In the genomic region with DNA sequence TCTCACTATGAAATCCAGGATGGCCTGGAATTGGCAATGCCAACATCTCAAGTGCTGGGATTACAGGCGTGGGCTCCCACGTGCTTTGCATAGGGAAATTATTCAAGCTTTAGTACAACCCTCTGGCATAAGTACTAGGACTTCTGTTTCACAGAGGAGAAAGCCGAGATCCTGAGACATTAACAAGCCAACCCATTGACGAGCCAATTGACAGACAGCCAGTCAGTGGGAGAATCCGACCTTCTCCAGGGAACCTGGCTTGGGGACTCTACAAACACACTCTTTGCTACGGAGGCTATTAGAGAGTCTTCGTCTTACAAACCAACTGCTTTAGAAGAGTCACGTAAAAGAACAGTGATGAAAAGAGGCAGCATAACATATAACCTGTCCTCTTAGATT, we compare ENCODE assay signal across 30 mouse cellular contexts. TPM values are rescaled to one million over a fixed set of nuclear protein-coding genes. Genes with fewer than 3 reads are reported as not detected.
DNase-seq lines count a peak whose midpoint lies in the region; ATAC-seq and TF ChIP-seq lines count a peak whose summit lies in the region.
"Had no signal": no experiment of that assay in that cellular context is flagged by ENCODE, and none has a peak within 500 bp of the region (broad histone marks: within the 10 kb centered on the region; RNA-seq: fewer than 3 reads in every experiment).

No protein-coding gene starts in this region.

- H3K27ac ChIP-seq in forebrain, embryonic 14.5 days (ENCODE audit: low read depth, low read length), result no peak overlapping the region
- H3K27ac ChIP-seq in forebrain, embryonic 16.5 days (ENCODE audit: low read length), result no peak overlapping the region
- H3K27ac ChIP-seq in hindbrain, postnatal 0 days, result 0 out of 2 replicates have a peak overlapping the region, but pooled peaks have one; percentile 72
- no peak overlapping the region for H3K27ac ChIP-seq in hindbrain, embryonic 12.5 days
- H3K27ac ChIP-seq: embryonic facial prominence, embryonic 12.5 days; liver, embryonic 14.5 days; macrophage had no signal

- no peak overlapping the region for H3K4me3 ChIP-seq in forebrain, embryonic 14.5 days (ENCODE audit: low read depth, low read length)
- no peak overlapping the region for H3K4me3 ChIP-seq in forebrain, embryonic 16.5 days (replicated peaks; ENCODE audit: low read length)
- H3K4me3 ChIP-seq in hindbrain, postnatal 0 days (ENCODE audit: low read length), result no peak overlapping the region
- no peak overlapping the region for H3K4me3 ChIP-seq in hindbrain, embryonic 12.5 days
- H3K4me3 ChIP-seq: myocyte; neural tube, embryonic 13.5 days had no signal

- peak; percentile 33 for DNase-seq in forebrain, embryonic 14.5 days (ENCODE audit: low spot score)
- DNase-seq in hindbrain, postnatal 0 days (ENCODE audit: low spot score), result peak; percentile 53
- peak; percentile 40 to 48 for DNase-seq in right cerebral cortex, postnatal 10 days (ENCODE audit: low spot score in 2 of 2)
- no peak for DNase-seq in right cerebral cortex, postnatal 25 days
- no peak for DNase-seq in spleen, adult 12 weeks (ENCODE audit: low spot score)
- DNase-seq: adrenal gland, postnatal 25 days; cerebellum, adult 8-10 months; gastrocnemius, postnatal 25 days; heart, adult 18-20 months; heart, postnatal 4 days; kidney, postnatal 10 days; layer of hippocampus, postnatal 36 days; liver; lung, adult 2 months; lung, postnatal 10 days; right cerebral cortex, postnatal 14 days; spleen, adult 18-20 months; thymus, adult 2 months had no signal

- TF ChIP-seq CTCF in hindbrain, postnatal 0 days (IDR thresholded peaks at IDR 0.05; ENCODE audit: low read depth), result no peak

- no peak overlapping the region for H3K4me2 ChIP-seq in forebrain, embryonic 14.5 days (ENCODE audit: low read length)
- H3K4me2 ChIP-seq in forebrain, embryonic 16.5 days (ENCODE audit: low read length), result no peak overlapping the region
- no peak overlapping the region for H3K4me2 ChIP-seq in hindbrain, postnatal 0 days (ENCODE audit: low read depth, low read length)
- H3K4me2 ChIP-seq in hindbrain, embryonic 12.5 days (replicated peaks), result no peak overlapping the region

- H3K9ac ChIP-seq in forebrain, embryonic 14.5 days (ENCODE audit: low read length), result no peak overlapping the region
- H3K9ac ChIP-seq in forebrain, embryonic 16.5 days (replicated peaks; ENCODE audit: low read depth, low read length), result no peak overlapping the region
- H3K9ac ChIP-seq in hindbrain, postnatal 0 days (replicated peaks; ENCODE audit: low read length), result no peak overlapping the region
- H3K9ac ChIP-seq in hindbrain, embryonic 12.5 days, result no peak overlapping the region
- H3K9ac ChIP-seq: embryonic facial prominence, embryonic 12.5 days; liver, embryonic 14.5 days had no signal

- 74% methylated on average over 8 of the region's 8 CpGs for WGBS in forebrain, embryonic 14.5 days
- whole genome bisulfite sequencing in forebrain, embryonic 16.5 days, result 59% methylated on average over 8 of the region's 8 CpGs
- WGBS in hindbrain, postnatal 0 days, result 65% methylated on average over 8 of the region's 8 CpGs
- WGBS in hindbrain, embryonic 12.5 days, result 82% methylated on average over 8 of the region's 8 CpGs

- no peak for ATAC-seq in forebrain, embryonic 14.5 days
- no peak for ATAC-seq in forebrain, embryonic 16.5 days
- no peak for ATAC-seq in hindbrain, postnatal 0 days
- no peak for ATAC-seq in hindbrain, embryonic 12.5 days (ENCODE audit: low FRiP score)
- ATAC-seq: intestine, postnatal 0 days; midbrain, embryonic 16.5 days had no signal

- H3K27me3 ChIP-seq in forebrain, embryonic 14.5 days (replicated peaks; ENCODE audit: control insufficient read depth, insufficient read depth, low read length), result no peaks in the 10 kb centered on the region
- no peaks in the 10 kb centered on the region for H3K27me3 ChIP-seq in forebrain, embryonic 16.5 days (replicated peaks; ENCODE audit: control insufficient read depth, insufficient read depth, low read length)
- no peaks in the 10 kb centered on the region for H3K27me3 ChIP-seq in hindbrain, postnatal 0 days (ENCODE audit: insufficient read depth, low read length)
- H3K27me3 ChIP-seq in hindbrain, embryonic 12.5 days, result no peaks in the 10 kb centered on the region; the same call in 1 of the 2 replicates
- H3K27me3 ChIP-seq: embryonic facial prominence, embryonic 12.5 days; neural tube, embryonic 13.5 days had no signal

- H3K9me3 ChIP-seq in forebrain, embryonic 14.5 days (replicated peaks; ENCODE audit: control insufficient read depth, low read length), result no peaks in the 10 kb centered on the region
- H3K9me3 ChIP-seq in forebrain, embryonic 16.5 days (ENCODE audit: control insufficient read depth, low read length), result no peaks in the 10 kb centered on the region
- H3K9me3 ChIP-seq in hindbrain, postnatal 0 days (ENCODE audit: low read length), result no peaks in the 10 kb centered on the region
- H3K9me3 ChIP-seq in hindbrain, embryonic 12.5 days (replicated peaks), result no peaks in the 10 kb centered on the region
- H3K9me3 ChIP-seq: embryonic facial prominence, embryonic 12.5 days; neural tube, embryonic 13.5 days had no signal

- H3K4me1 ChIP-seq in forebrain, embryonic 14.5 days (ENCODE audit: control insufficient read depth, insufficient read depth, low read length), result peaks cover 10% of the 10 kb centered on the region
- peaks cover 20% of the 10 kb centered on the region for H3K4me1 ChIP-seq in forebrain, embryonic 16.5 days (replicated peaks; ENCODE audit: control insufficient read depth, insufficient read depth, low read length)
- peaks cover 10% of the 10 kb centered on the region for H3K4me1 ChIP-seq in hindbrain, postnatal 0 days (ENCODE audit: insufficient read depth, low read length)
- H3K4me1 ChIP-seq in hindbrain, embryonic 12.5 days, result peaks cover 10% of the 10 kb centered on the region

- no peaks in the 10 kb centered on the region for H3K36me3 ChIP-seq in forebrain, embryonic 14.5 days (ENCODE audit: control insufficient read depth, insufficient read depth, low read length)
- no peaks in the 10 kb centered on the region for H3K36me3 ChIP-seq in forebrain, embryonic 16.5 days (ENCODE audit: control insufficient read depth, insufficient read depth)
- no peaks in the 10 kb centered on the region for H3K36me3 ChIP-seq in hindbrain, postnatal 0 days (ENCODE audit: insufficient read depth, low read length)
- no peaks in the 10 kb centered on the region for H3K36me3 ChIP-seq in hindbrain, embryonic 12.5 days
- H3K36me3 ChIP-seq: embryonic facial prominence, embryonic 12.5 days; neural tube, embryonic 13.5 days had no signal

RNA-seq across cellular contexts. Expression of gene Lta4h, which starts 23.3 kb away (rescaled TPM):
- 97.3 and 115 TPM in 2 replicates for polyA plus RNA-seq in forebrain, embryonic 14.5 days (2014; fragmentation: Nextera tagmentation; extraction: Ambion mirVana)
- polyA plus RNA-seq in forebrain, embryonic 16.5 days (2015; fragmentation: Nextera tagmentation; extraction: Ambion mirVana), result 104 and 108 TPM in 2 replicates
- total RNA-seq in hindbrain, postnatal 0 days (2014; rRNA removed), result 38.5 and 69.2 TPM in 2 replicates
- 86.6 and 87.4 TPM in 2 replicates for polyA plus RNA-seq in hindbrain, postnatal 0 days (2015; fragmentation: Nextera tagmentation; extraction: Ambion mirVana)
- 144 and 147 TPM in 2 replicates for polyA plus RNA-seq in hindbrain, embryonic 12.5 days (2016; fragmentation: Nextera tagmentation; extraction: Ambion mirVana)

RNA-seq across cellular contexts. Expression of gene Hal, which starts 58.7 kb away (rescaled TPM):
- 0.27 TPM in 1 of 2 replicates, not detected in the other for polyA plus RNA-seq in forebrain, embryonic 14.5 days (2014; fragmentation: Nextera tagmentation; extraction: Ambion mirVana)
- 0.13 TPM in 1 of 2 replicates, not detected in the other for polyA plus RNA-seq in forebrain, embryonic 16.5 days (2015; fragmentation: Nextera tagmentation; extraction: Ambion mirVana)
- not detected in 2 replicates for total RNA-seq in hindbrain, postnatal 0 days (2014; rRNA removed)
- 0.18 and 0.29 TPM in 2 replicates for polyA plus RNA-seq in hindbrain, postnatal 0 days (2015; fragmentation: Nextera tagmentation; extraction: Ambion mirVana)
- polyA plus RNA-seq in hindbrain, embryonic 12.5 days (2016; fragmentation: Nextera tagmentation; extraction: Ambion mirVana), result 0.10 TPM in 1 of 2 replicates, not detected in the other
- total RNA-seq: megakaryocyte-erythroid progenitor cell, adult 5-6 weeks had no signal
- polyA plus RNA-seq: embryonic facial prominence, embryonic 12.5 days; frontal cortex, adult 2 months; heart, embryonic 11.5 days; midbrain, embryonic 16.5 days; neural tube, embryonic 13.5 days had no signal

Comparison
In these comparisons a context has a peak if more than half of its experiments do, and no peak if none do; other contexts are left out.
1. DNase-seq: peak in forebrain, embryonic 14.5 days (single experiment), hindbrain, postnatal 0 days (single experiment) and right cerebral cortex, postnatal 10 days (2 of 2); none in right cerebral cortex, postnatal 25 days (single experiment) and spleen, adult 12 weeks (single experiment).